Mouse (Mus musculus) forebrain, embryonic 12.5 days (tissue): ENCODE results near the gene Stab2. TPM values are rescaled to one million over a fixed set of nuclear protein-coding genes. Genes with fewer than 3 reads are reported as not detected.
A peak's percentile ranks its signal among the peaks of the same experiment; 100 is the strongest.

Experiments used
- ATAC-seq: fragments of 200-750 bp; cut with Nextera tagmentation; 2 replicates; pipeline ENCODE4 v1.8.0; 2017; ENCODE audit warnings: moderate TSS enrichment; ENCODE audit not compliant: low FRiP score
- H3K27ac ChIP-seq: fragments of 300-500 bp; sonication (generic); 2 replicates; pipeline ENCODE4 v1.5.1; 2016; ENCODE audit warnings: mild to moderate bottlenecking
- H3K27me3 ChIP-seq: fragments of 300-500 bp; sonication (generic); 2 replicates; pipeline ENCODE4 v1.6.1; 2016; ENCODE audit warnings: mild to moderate bottlenecking
- H3K36me3 ChIP-seq: fragments of 300-500 bp; sonication (generic); replicated peaks from 2 replicates; pipeline ENCODE4 v1.6.1; 2016; ENCODE audit warnings: mild to moderate bottlenecking
- H3K4me1 ChIP-seq: fragments of 300-500 bp; sonication (generic); 2 replicates; pipeline ENCODE4 v1.6.1; 2016
- H3K4me2 ChIP-seq: fragments of 300-500 bp; sonication (generic); 2 replicates; pipeline ENCODE4 v1.6.1; 2016; ENCODE audit warnings: mild to moderate bottlenecking, moderate library complexity
- H3K4me3 ChIP-seq: fragments of 300-500 bp; sonication (generic); replicated peaks from 2 replicates; pipeline ENCODE4 v1.5.1; 2016; ENCODE audit warnings: mild to moderate bottlenecking
- H3K9ac ChIP-seq: fragments of 300-500 bp; sonication (generic); 2 replicates; pipeline ENCODE4 v1.6.1; 2016; ENCODE audit warnings: mild to moderate bottlenecking
- H3K9me3 ChIP-seq: fragments of 300-500 bp; sonication (generic); 2 replicates; pipeline ENCODE4 v1.6.1; 2016
- WGBS: fragments of 180-500 bp; shearing (Covaris S2); methylation state at CpG from one replicate; pipeline ENCODE4 v1.1.7; 2016; 5-methylcytosine and 5-hydroxymethylcytosine counted together
- polyA plus RNA-seq: library from polyadenylated mRNA; unstranded; fragments of >200 nt; fragmentation: Nextera tagmentation; extraction: Ambion mirVana; gene quantifications from 2 replicates; pipeline ENCODE4 v1.2.1, GENCODE M21; 2016

The Stab2 gene
- polyA plus RNA-seq, 1 experiment from 2014 or later: not detected

GRCm38 (mm10) chr10:86838827-86839226 is 169.0 kb downstream of the Stab2 start:
- ATAC-seq: no peak

GRCm38 (mm10) chr10:86836784-86837183 is 171.0 kb downstream of the Stab2 start:
- Histone ChIP-seq H3K4me3 (no peak overlapping the region), H3K4me2 (no peak overlapping the region), H3K9ac (no peak overlapping the region), H3K9me3 (no peaks in the 10 kb centered on the region), H3K4me1 (no peaks in the 10 kb centered on the region; the same call in 1 of the 2 replicates), H3K27me3 (no peaks in the 10 kb centered on the region), H3K36me3 (no peaks in the 10 kb centered on the region; the same call in 1 of the 2 replicates), H3K27ac (no peak overlapping the region)
- 53% methylated on average over 4 of the region's 4 CpGs for WGBS
- no peak for ATAC-seq

More at GRCm38 (mm10) chr10:86838827-86839226, 169.0 kb downstream of the Stab2 start:
- no peaks in the 10 kb centered on the region for H3K27me3 ChIP-seq
- no peak overlapping the region for H3K4me3 ChIP-seq
- no peaks in the 10 kb centered on the region; the same call in 1 of the 2 replicates for H3K4me1 ChIP-seq
- H3K36me3 ChIP-seq: no peaks in the 10 kb centered on the region; the same call in 1 of the 2 replicates
- no peaks in the 10 kb centered on the region for H3K9me3 ChIP-seq
- H3K9ac ChIP-seq: no peak overlapping the region
- H3K27ac ChIP-seq: no peak overlapping the region
- no peak overlapping the region for H3K4me2 ChIP-seq
- WGBS: 91% methylated on average over 6 of the region's 6 CpGs

GRCm38 (mm10) chr10:86829515-86829914 is 178.3 kb downstream of the Stab2 start:
- H3K27ac ChIP-seq: no peak overlapping the region
- no peaks in the 10 kb centered on the region; the same call in 1 of the 2 replicates for H3K36me3 ChIP-seq
- no peaks in the 10 kb centered on the region for H3K27me3 ChIP-seq
- H3K4me1 ChIP-seq: peaks cover 5% of the 10 kb centered on the region; the same call in 1 of the 2 replicates
- H3K4me2 ChIP-seq: no peak overlapping the region
- H3K9me3 ChIP-seq: 0 out of 2 replicates have a peak, but pooled peaks cover 6% of the 10 kb centered on the region
- H3K9ac ChIP-seq: no peak overlapping the region
- WGBS: 84% methylated on average over 2 of the region's 2 CpGs
- no peak for ATAC-seq
- no peak overlapping the region for H3K4me3 ChIP-seq

- Histone ChIP-seq H3K27me3 (no peaks in the 10 kb centered on the region), H3K36me3 (no peaks in the 10 kb centered on the region; the same call in 1 of the 2 replicates), H3K9ac (no peak overlapping the region), H3K9me3 (0 out of 2 replicates have a peak, but pooled peaks cover 6% of the 10 kb centered on the region), H3K4me2 (no peak overlapping the region), H3K4me1 (peaks cover 7% of the 10 kb centered on the region; the same call in 1 of the 2 replicates), H3K27ac (no peak overlapping the region), H3K4me3 (no peak overlapping the region)
- no peak for ATAC-seq
- whole genome bisulfite sequencing: 86% methylated on average over 15 of the region's 15 CpGs
These were observed 179.3 kb downstream of the Stab2 start for GRCm38 (mm10) chr10:86828221-86829135.

- Histone ChIP-seq H3K27me3 (no peaks in the 10 kb centered on the region), H3K4me3 (no peak overlapping the region), H3K9ac (no peak overlapping the region), H3K4me1 (peaks cover 7% of the 10 kb centered on the region; the same call in 1 of the 2 replicates), H3K36me3 (no peaks in the 10 kb centered on the region; the same call in 1 of the 2 replicates), H3K9me3 (0 out of 2 replicates have a peak, but pooled peaks cover 6% of the 10 kb centered on the region), H3K27ac (no peak overlapping the region), H3K4me2 (no peak overlapping the region)
- 88% methylated on average over 3 of the region's 3 CpGs for WGBS
- ATAC-seq: no peak
These were observed 180.9 kb downstream of the Stab2 start for GRCm38 (mm10) chr10:86826929-86827328.

GRCm38 (mm10) chr10:86825871-86826522 is 181.8 kb downstream of the Stab2 start:
- no peak overlapping the region for H3K4me2 ChIP-seq
- no peaks in the 10 kb centered on the region for H3K27me3 ChIP-seq
- ATAC-seq: no peak

GRCm38 (mm10) chr10:86824871-86825270 is 183.0 kb downstream of the Stab2 start:
- ATAC-seq: peak; percentile 47; the same call in 1 of the 2 replicates
- H3K4me3 ChIP-seq: no peak overlapping the region
- H3K9ac ChIP-seq: no peak overlapping the region
- peaks cover 11% of the 10 kb centered on the region for H3K4me1 ChIP-seq
- H3K9me3 ChIP-seq: 0 out of 2 replicates have a peak, but pooled peaks cover 6% of the 10 kb centered on the region
- H3K27me3 ChIP-seq: no peaks in the 10 kb centered on the region
- no peak overlapping the region for H3K27ac ChIP-seq
- 45% methylated on average over 14 of the region's 14 CpGs for WGBS
- peaks cover 6% of the 10 kb centered on the region for H3K36me3 ChIP-seq
- H3K4me2 ChIP-seq: peak overlapping the region; percentile 8; the same call in 1 of the 2 replicates

More at GRCm38 (mm10) chr10:86825871-86826522, 181.8 kb downstream of the Stab2 start:
- WGBS: 89% methylated on average over 10 of the region's 10 CpGs
- Histone ChIP-seq H3K9ac (no peak overlapping the region), H3K9me3 (0 out of 2 replicates have a peak, but pooled peaks cover 6% of the 10 kb centered on the region), H3K4me3 (no peak overlapping the region), H3K36me3 (peaks cover 5% of the 10 kb centered on the region), H3K27ac (no peak overlapping the region), H3K4me1 (peaks cover 7% of the 10 kb centered on the region; the same call in 1 of the 2 replicates)

GRCm38 (mm10) chr10:86824093-86824492 is 183.7 kb downstream of the Stab2 start:
- Histone ChIP-seq H3K4me1 (peaks cover 18% of the 10 kb centered on the region), H3K4me2 (no peak overlapping the region), H3K27me3 (no peaks in the 10 kb centered on the region), H3K9me3 (0 out of 2 replicates have a peak, but pooled peaks cover 2% of the 10 kb centered on the region), H3K27ac (no peak overlapping the region), H3K36me3 (peaks cover 6% of the 10 kb centered on the region), H3K4me3 (no peak overlapping the region), H3K9ac (no peak overlapping the region)
- no peak for ATAC-seq
- WGBS: 75% methylated on average over 6 of the region's 6 CpGs

GRCm38 (mm10) chr10:86821014-86821413 is 186.8 kb downstream of the Stab2 start:
- Histone ChIP-seq H3K4me1 (peaks cover 18% of the 10 kb centered on the region), H3K9ac (no peak overlapping the region), H3K4me2 (no peak overlapping the region), H3K36me3 (peaks cover 6% of the 10 kb centered on the region), H3K4me3 (no peak overlapping the region), H3K9me3 (no peaks in the 10 kb centered on the region), H3K27me3 (no peaks in the 10 kb centered on the region), H3K27ac (no peak overlapping the region)
- ATAC-seq: no peak
- 89% methylated on average over 7 of the region's 7 CpGs for WGBS

- Histone ChIP-seq H3K4me3 (no peak overlapping the region), H3K27ac (0 out of 2 replicates have a peak overlapping the region, but pooled peaks have one; percentile 20), H3K27me3 (no peaks in the 10 kb centered on the region), H3K36me3 (peaks cover 6% of the 10 kb centered on the region), H3K9me3 (no peaks in the 10 kb centered on the region), H3K4me1 (peaks cover 14% of the 10 kb centered on the region), H3K4me2 (no peak overlapping the region), H3K9ac (no peak overlapping the region)
- 31% methylated on average over 8 of the region's 8 CpGs for WGBS
- ATAC-seq: no peak
These were observed 188.1 kb downstream of the Stab2 start for GRCm38 (mm10) chr10:86819649-86820165.

GRCm38 (mm10) chr10:86815133-86815532 is 192.7 kb downstream of the Stab2 start:
- H3K4me2 ChIP-seq: no peak overlapping the region
- no peak for ATAC-seq

More at GRCm38 (mm10) chr10:86815133-86815532, 192.7 kb downstream of the Stab2 start:
- no peak overlapping the region for H3K27ac ChIP-seq
- no peak overlapping the region for H3K4me3 ChIP-seq
- no peaks in the 10 kb centered on the region for H3K27me3 ChIP-seq
- no peaks in the 10 kb centered on the region for H3K9me3 ChIP-seq
- 0 out of 2 replicates have a peak, but pooled peaks cover 4% of the 10 kb centered on the region for H3K36me3 ChIP-seq
- WGBS: 85% methylated on average over 7 of the region's 7 CpGs
- peaks cover 10% of the 10 kb centered on the region for H3K4me1 ChIP-seq
- no peak overlapping the region for H3K9ac ChIP-seq
